Mouse (Mus musculus): Measurements from ENCODE around the gene Qrich1. TPM values are rescaled to one million over a fixed set of nuclear protein-coding genes. Genes with fewer than 3 reads are reported as not detected.

Gene Qrich1
- polyA plus RNA-seq, 1 experiment from 2014 or later = 156 TPM

- Histone ChIP-seq H3K9ac (replicated peaks) (peak overlapping the region; percentile 78), H3K27ac (peak overlapping the region; percentile 91), H3K4me2 (peak overlapping the region; percentile 97), H3K27me3 (no peaks in the 10 kb centered on the region), H3K4me3 (replicated peaks) (peak overlapping the region; percentile 64), H3K36me3 (peaks cover 55% of the 10 kb centered on the region), H3K4me1 (replicated peaks) (peaks cover 44% of the 10 kb centered on the region), H3K9me3 (no peaks in the 10 kb centered on the region)
- WGBS = 12% methylated on average over 35 of the region's 35 CpGs
- ATAC-seq (ENCODE audit: insufficient number of reproducible peaks, insufficient read depth, low FRiP score, low TSS enrichment, low read depth) = no peak
Observed at GRCm38 (mm10) chr9:108565881-108566814, 49.5 kb downstream of the Qrich1 start.

GRCm38 (mm10) chr9:108566815-108567776, 50.5 kb downstream of the Qrich1 start, which contains the start of gene Ndufaf3:
Gene Ndufaf3 (minus strand): TSS chr9:108567434.
- ATAC-seq (ENCODE audit: insufficient number of reproducible peaks, insufficient read depth, low FRiP score, low TSS enrichment, low read depth) = peak; percentile 71
- H3K27ac ChIP-seq = peak within 1 kb of the TSS; percentile 91
- H3K9ac ChIP-seq (replicated peaks) = peak within 1 kb of the TSS; percentile 78
- H3K4me1 ChIP-seq (replicated peaks) = peaks cover 36% of the 10 kb centered on the region
- under 1% methylated on average over 73 of the region's 73 CpGs for WGBS
- H3K36me3 ChIP-seq = peaks cover 55% of the 10 kb centered on the region
- H3K4me3 ChIP-seq (replicated peaks) = peak within 1 kb of the TSS; percentile 64
- H3K9me3 ChIP-seq = no peaks in the 10 kb centered on the region
- peak within 1 kb of the TSS; percentile 97 for H3K4me2 ChIP-seq
- H3K27me3 ChIP-seq = no peaks in the 10 kb centered on the region

GRCm38 (mm10) chr9:108567931-108568419, 51.4 kb downstream of the Qrich1 start:
- Histone ChIP-seq H3K4me2 (peak overlapping the region; percentile 97), H3K36me3 (peaks cover 55% of the 10 kb centered on the region), H3K4me3 (replicated peaks) (peak overlapping the region; percentile 64), H3K4me1 (replicated peaks) (peaks cover 36% of the 10 kb centered on the region), H3K9ac (replicated peaks) (peak overlapping the region; percentile 78), H3K27me3 (no peaks in the 10 kb centered on the region), H3K27ac (peak overlapping the region; percentile 91), H3K9me3 (no peaks in the 10 kb centered on the region)
- no peak for ATAC-seq (ENCODE audit: insufficient number of reproducible peaks, insufficient read depth, low FRiP score, low TSS enrichment, low read depth)
- 11% methylated on average over 18 of the region's 18 CpGs for WGBS

- Histone ChIP-seq H3K4me2 (peak overlapping the region; percentile 97), H3K36me3 (peaks cover 55% of the 10 kb centered on the region), H3K9ac (replicated peaks) (no peak overlapping the region), H3K4me3 (replicated peaks) (peak overlapping the region; percentile 64), H3K4me1 (replicated peaks) (peaks cover 38% of the 10 kb centered on the region), H3K27ac (no peak overlapping the region), H3K27me3 (no peaks in the 10 kb centered on the region), H3K9me3 (no peaks in the 10 kb centered on the region)
- ATAC-seq (ENCODE audit: insufficient number of reproducible peaks, insufficient read depth, low FRiP score, low TSS enrichment, low read depth) = no peak
- 77% methylated on average over 17 of the region's 17 CpGs for WGBS
Observed at GRCm38 (mm10) chr9:108568511-108568921, 51.9 kb downstream of the Qrich1 start.

GRCm38 (mm10) chr9:108569381-108570206, 53.0 kb downstream of the Qrich1 start, which contains the start of gene Dalrd3:
Gene Dalrd3 (plus strand): TSS chr9:108569886.
- 7% methylated on average over 42 of the region's 42 CpGs for WGBS
- ATAC-seq (ENCODE audit: insufficient number of reproducible peaks, insufficient read depth, low FRiP score, low TSS enrichment, low read depth) = peak; percentile 60
- no peaks in the 10 kb centered on the region for H3K27me3 ChIP-seq
- H3K36me3 ChIP-seq = peaks cover 55% of the 10 kb centered on the region
- H3K4me1 ChIP-seq (replicated peaks) = peaks cover 47% of the 10 kb centered on the region
- H3K9ac ChIP-seq (replicated peaks) = peak within 1 kb of the TSS; percentile 57
- H3K9me3 ChIP-seq = no peaks in the 10 kb centered on the region
- peak within 1 kb of the TSS; percentile 80 for H3K27ac ChIP-seq
- peak within 1 kb of the TSS; percentile 98 for H3K4me2 ChIP-seq
- peak within 1 kb of the TSS; percentile 64 for H3K4me3 ChIP-seq (replicated peaks)

- H3K27ac ChIP-seq = peak overlapping the region; percentile 80
- peak overlapping the region; percentile 64 for H3K4me3 ChIP-seq (replicated peaks)
- no peaks in the 10 kb centered on the region for H3K9me3 ChIP-seq
- peaks cover 55% of the 10 kb centered on the region for H3K4me1 ChIP-seq (replicated peaks)
- peak overlapping the region; percentile 57 for H3K9ac ChIP-seq (replicated peaks)
- 0 out of 2 replicates have a peak, but pooled peaks have one; percentile 1 for ATAC-seq (ENCODE audit: insufficient number of reproducible peaks, insufficient read depth, low FRiP score, low TSS enrichment, low read depth)
- 2% methylated on average over 40 of the region's 40 CpGs for WGBS
- peaks cover 55% of the 10 kb centered on the region for H3K36me3 ChIP-seq
- peak overlapping the region; percentile 98 for H3K4me2 ChIP-seq
- no peaks in the 10 kb centered on the region for H3K27me3 ChIP-seq
Observed at GRCm38 (mm10) chr9:108570207-108570896, 53.7 kb downstream of the Qrich1 start.

GRCm38 (mm10) chr9:108571401-108571973, 54.9 kb downstream of the Qrich1 start:
- peaks cover 59% of the 10 kb centered on the region for H3K36me3 ChIP-seq
- WGBS = 92% methylated on average over 16 of the region's 16 CpGs
- H3K9ac ChIP-seq (replicated peaks) = no peak overlapping the region
- H3K27me3 ChIP-seq = no peaks in the 10 kb centered on the region
- H3K4me3 ChIP-seq (replicated peaks) = no peak overlapping the region
- H3K9me3 ChIP-seq = no peaks in the 10 kb centered on the region
- no peak for ATAC-seq (ENCODE audit: insufficient number of reproducible peaks, insufficient read depth, low FRiP score, low TSS enrichment, low read depth)
- no peak overlapping the region for H3K27ac ChIP-seq
- H3K4me1 ChIP-seq (replicated peaks) = peaks cover 58% of the 10 kb centered on the region
- H3K4me2 ChIP-seq = no peak overlapping the region

- ATAC-seq (ENCODE audit: insufficient number of reproducible peaks, insufficient read depth, low FRiP score, low TSS enrichment, low read depth) = no peak
- Histone ChIP-seq H3K4me3 (replicated peaks) (no peak overlapping the region), H3K9ac (replicated peaks) (no peak overlapping the region), H3K27ac (no peak overlapping the region), H3K36me3 (peaks cover 65% of the 10 kb centered on the region), H3K4me1 (replicated peaks) (peaks cover 67% of the 10 kb centered on the region), H3K27me3 (no peaks in the 10 kb centered on the region), H3K9me3 (no peaks in the 10 kb centered on the region), H3K4me2 (no peak overlapping the region)
- 89% methylated on average over 10 of the region's 10 CpGs for WGBS
Observed at GRCm38 (mm10) chr9:108572321-108572720, 55.7 kb downstream of the Qrich1 start.

- no peak for ATAC-seq (ENCODE audit: insufficient number of reproducible peaks, insufficient read depth, low FRiP score, low TSS enrichment, low read depth)
- no peak overlapping the region for H3K4me3 ChIP-seq (replicated peaks)
Observed at GRCm38 (mm10) chr9:108573774-108574690, 57.4 kb downstream of the Qrich1 start.

More at GRCm38 (mm10) chr9:108573774-108574690, 57.4 kb downstream of the Qrich1 start:
- Histone ChIP-seq H3K36me3 (peaks cover 65% of the 10 kb centered on the region), H3K27me3 (no peaks in the 10 kb centered on the region), H3K4me2 (0 out of 2 replicates have a peak overlapping the region, but pooled peaks have one; percentile 21), H3K9ac (replicated peaks) (peak overlapping the region; percentile 18), H3K27ac (no peak overlapping the region), H3K9me3 (no peaks in the 10 kb centered on the region), H3K4me1 (replicated peaks) (peaks cover 60% of the 10 kb centered on the region)
- 53% methylated on average over 26 of the region's 26 CpGs for WGBS
